Mouse (Mus musculus): ENCODE measurements at regions not wholly inside any gene's neighbourhood (a gene's known extent, or its start where the extent isn't known, plus 50 kb on each side); places are given as distances from the start of the nearest gene placed in this dataset.

GRCm38 (mm10) chr10:117531798-117532747, 97.2 kb upstream of the Cpm start:
- TF ChIP-seq CTCF (IDR thresholded peaks at IDR 0.05; ENCODE audit: control insufficient read depth, insufficient read depth, insufficient replicate concordance, low read depth, low read length): no peak
- TF ChIP-seq POLR2A (IDR thresholded peaks at IDR 0.05; ENCODE audit: control insufficient read depth, low read depth, low read length): no peak
- Histone ChIP-seq H3K36me3 (ENCODE audit: control insufficient read depth, insufficient read depth, low read length) (no peaks in the 10 kb centered on the region), H3K27me3 (ENCODE audit: control insufficient read depth, insufficient read depth, low read length) (no peaks in the 10 kb centered on the region), H3K4me1 (ENCODE audit: control insufficient read depth, insufficient read depth, low read length) (no peaks in the 10 kb centered on the region), H3K27ac (ENCODE audit: control insufficient read depth, insufficient read depth, low read depth, low read length) (no peak overlapping the region), H3K4me3 (ENCODE audit: control insufficient read depth, low read depth, low read length) (no peak overlapping the region)

- no peak overlapping the region for H3K27ac ChIP-seq (ENCODE audit: control insufficient read depth, insufficient read depth, low read depth, low read length)
- H3K4me3 ChIP-seq (ENCODE audit: control insufficient read depth, low read depth, low read length): no peak overlapping the region
- H3K4me1 ChIP-seq (ENCODE audit: control insufficient read depth, insufficient read depth, low read length): no peaks in the 10 kb centered on the region
- TF ChIP-seq POLR2A (IDR thresholded peaks at IDR 0.05; ENCODE audit: control insufficient read depth, low read depth, low read length) (no peak), CTCF (IDR thresholded peaks at IDR 0.05; ENCODE audit: control insufficient read depth, insufficient read depth, insufficient replicate concordance, low read depth, low read length) (no peak)
- H3K27me3 ChIP-seq (ENCODE audit: control insufficient read depth, insufficient read depth, low read length): no peaks in the 10 kb centered on the region
- no peaks in the 10 kb centered on the region for H3K36me3 ChIP-seq (ENCODE audit: control insufficient read depth, insufficient read depth, low read length)
These were observed 98.3 kb upstream of the Cpm start for GRCm38 (mm10) chr10:117530859-117531602.

- H3K27ac ChIP-seq (ENCODE audit: control insufficient read depth, insufficient read depth, low read depth, low read length): no peak overlapping the region
- H3K4me1 ChIP-seq (ENCODE audit: control insufficient read depth, insufficient read depth, low read length): no peaks in the 10 kb centered on the region
- TF ChIP-seq POLR2A (IDR thresholded peaks at IDR 0.05; ENCODE audit: control insufficient read depth, low read depth, low read length) (no peak), CTCF (IDR thresholded peaks at IDR 0.05; ENCODE audit: control insufficient read depth, insufficient read depth, insufficient replicate concordance, low read depth, low read length) (no peak)
- H3K27me3 ChIP-seq (ENCODE audit: control insufficient read depth, insufficient read depth, low read length): no peaks in the 10 kb centered on the region
- no peaks in the 10 kb centered on the region for H3K36me3 ChIP-seq (ENCODE audit: control insufficient read depth, insufficient read depth, low read length)
- no peak overlapping the region for H3K4me3 ChIP-seq (ENCODE audit: control insufficient read depth, low read depth, low read length)
These were observed 99.1 kb upstream of the Cpm start for GRCm38 (mm10) chr10:117530007-117530858.

GRCm38 (mm10) chr10:117529269-117530006, 99.9 kb upstream of the Cpm start:
- no peak overlapping the region for H3K27ac ChIP-seq (ENCODE audit: control insufficient read depth, insufficient read depth, low read depth, low read length)
- no peaks in the 10 kb centered on the region for H3K36me3 ChIP-seq (ENCODE audit: control insufficient read depth, insufficient read depth, low read length)
- no peaks in the 10 kb centered on the region for H3K27me3 ChIP-seq (ENCODE audit: control insufficient read depth, insufficient read depth, low read length)
- TF ChIP-seq CTCF (IDR thresholded peaks at IDR 0.05; ENCODE audit: control insufficient read depth, insufficient read depth, insufficient replicate concordance, low read depth, low read length) (no peak), POLR2A (IDR thresholded peaks at IDR 0.05; ENCODE audit: control insufficient read depth, low read depth, low read length) (no peak)
- H3K4me1 ChIP-seq (ENCODE audit: control insufficient read depth, insufficient read depth, low read length): no peaks in the 10 kb centered on the region
- H3K4me3 ChIP-seq (ENCODE audit: control insufficient read depth, low read depth, low read length): no peak overlapping the region

GRCm38 (mm10) chr10:117528575-117529268, 100.6 kb upstream of the Cpm start:
- H3K36me3 ChIP-seq (ENCODE audit: control insufficient read depth, insufficient read depth, low read length): no peaks in the 10 kb centered on the region
- no peak for TF ChIP-seq CTCF (IDR thresholded peaks at IDR 0.05; ENCODE audit: control insufficient read depth, insufficient read depth, insufficient replicate concordance, low read depth, low read length)
- no peak for TF ChIP-seq POLR2A (IDR thresholded peaks at IDR 0.05; ENCODE audit: control insufficient read depth, low read depth, low read length)
- no peak overlapping the region for H3K4me3 ChIP-seq (ENCODE audit: control insufficient read depth, low read depth, low read length)
- no peaks in the 10 kb centered on the region for H3K4me1 ChIP-seq (ENCODE audit: control insufficient read depth, insufficient read depth, low read length)
- H3K27ac ChIP-seq (ENCODE audit: control insufficient read depth, insufficient read depth, low read depth, low read length): no peak overlapping the region
- H3K27me3 ChIP-seq (ENCODE audit: control insufficient read depth, insufficient read depth, low read length): no peaks in the 10 kb centered on the region

GRCm38 (mm10) chr10:117527979-117528378, 101.3 kb upstream of the Cpm start:
- Histone ChIP-seq H3K4me3 (ENCODE audit: control insufficient read depth, low read depth, low read length) (no peak overlapping the region), H3K27ac (ENCODE audit: control insufficient read depth, insufficient read depth, low read depth, low read length) (no peak overlapping the region), H3K4me1 (ENCODE audit: control insufficient read depth, insufficient read depth, low read length) (no peaks in the 10 kb centered on the region), H3K27me3 (ENCODE audit: control insufficient read depth, insufficient read depth, low read length) (no peaks in the 10 kb centered on the region), H3K36me3 (ENCODE audit: control insufficient read depth, insufficient read depth, low read length) (no peaks in the 10 kb centered on the region)
- TF ChIP-seq POLR2A (IDR thresholded peaks at IDR 0.05; ENCODE audit: control insufficient read depth, low read depth, low read length) (no peak), CTCF (IDR thresholded peaks at IDR 0.05; ENCODE audit: control insufficient read depth, insufficient read depth, insufficient replicate concordance, low read depth, low read length) (no peak)

All from testis, adult 2 months (tissue).